Mouse (Mus musculus) adrenal gland (tissue): ENCODE results near the gene Stam.
"Not testable (repeated sequence)": the region's sequence is repeated elsewhere in the genome, so short reads cannot be mapped to it uniquely, and the experiment has no call there.

Experiments
- intact Hi-C: fragments of 180-260 bp; cut with DNase I; formaldehyde crosslinking; loops from one replicate; pipeline ENCODE4 v1.15.1; 2025
- long read RNA-seq, 2 experiments: library from polyadenylated mRNA; unstranded; transcript quantifications; one replicate each; pipeline ENCODE4 v2.0.0; 2020; ENCODE audit warnings: borderline replicate concordance in 1 of 2; ENCODE audit not compliant: insufficient replicate concordance in 1 of 2

Stam gene
- long read RNA-seq, experiment 1, full-length matches to known transcripts = 5 of 8 reads
- long read RNA-seq, experiment 1, partial matches to known transcripts = 0 of 8 reads
- long read RNA-seq, experiment 1, other reads (novel, unspliced or antisense) = 3 of 8 reads
- long read RNA-seq, experiment 2, full-length matches to known transcripts = 5 of 10 reads
- long read RNA-seq, experiment 2, partial matches to known transcripts = 2 of 10 reads
- long read RNA-seq, experiment 2, other reads (novel, unspliced or antisense) = 3 of 10 reads

DNA sequence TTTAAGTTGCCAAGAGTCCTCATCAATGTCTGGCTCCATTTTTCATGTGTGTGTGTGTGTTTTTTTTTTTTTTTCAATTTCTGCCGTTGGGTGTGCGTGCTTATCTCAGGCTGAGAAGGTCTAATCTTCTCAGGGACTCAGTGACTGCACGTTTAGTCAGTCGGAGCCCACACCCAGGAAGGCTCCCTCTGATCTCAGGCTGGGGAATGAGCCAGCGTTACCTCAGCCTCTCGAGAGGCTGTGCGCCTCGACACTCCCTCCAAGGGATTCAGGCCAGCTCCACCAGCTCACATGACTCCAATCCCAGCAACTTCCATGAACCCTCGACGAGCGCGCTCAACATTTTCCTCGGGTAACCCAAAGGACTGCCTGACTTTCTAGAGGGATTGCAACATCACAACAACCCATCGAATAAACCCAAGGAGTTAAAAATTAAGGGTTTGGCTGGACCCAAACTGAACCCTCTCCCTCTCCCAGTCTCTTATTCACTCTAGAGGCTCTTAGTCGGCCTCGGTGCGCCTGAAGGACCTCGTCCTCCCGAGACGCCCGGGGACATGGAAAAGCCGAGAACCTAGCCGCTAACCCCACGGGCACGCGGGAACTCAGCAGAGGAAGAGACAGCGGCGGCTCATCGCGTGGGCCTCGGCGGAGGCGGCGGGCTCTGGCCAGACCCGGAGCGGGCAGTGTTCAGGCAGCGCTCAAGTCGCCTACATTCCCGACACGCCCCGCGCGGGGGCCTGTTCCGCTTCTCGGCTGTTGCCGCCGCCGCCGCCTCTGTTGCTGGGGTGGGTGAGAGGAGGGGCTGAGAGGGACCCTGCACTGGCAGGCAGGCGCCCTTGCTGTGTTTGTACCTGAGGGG, at the start of gene Stam:
Gene Stam, plus strand, starts transcription at position 737 of the 859 bp plus-strand sequence.
- intact Hi-C loops = no loop called here

DNA sequence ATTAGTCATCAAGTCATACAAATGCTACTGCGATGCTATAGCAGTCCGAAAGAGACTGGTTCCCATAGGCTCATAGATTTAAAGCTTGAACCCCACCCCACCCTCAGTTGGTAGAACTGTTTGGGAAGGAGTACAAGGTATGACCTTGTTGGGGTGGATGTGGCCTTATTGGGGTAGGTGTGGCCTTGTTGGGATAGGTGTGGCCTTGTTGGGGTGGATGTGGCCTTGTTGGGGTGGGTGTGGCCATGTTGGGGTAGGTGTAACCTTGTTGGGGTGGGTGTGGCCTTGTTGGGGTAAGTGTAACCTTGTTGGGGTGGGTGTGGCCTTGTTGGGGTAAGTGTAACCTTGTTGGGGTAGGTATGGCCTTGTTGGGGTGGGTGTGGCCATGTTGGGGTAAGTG, 32.6 kb upstream of the Stam start:
- intact Hi-C loops = loop anchor here (10.0 kb wide), 1 partner anchor 104 kb away; no protein-coding TSS in a partner anchor

DNA sequence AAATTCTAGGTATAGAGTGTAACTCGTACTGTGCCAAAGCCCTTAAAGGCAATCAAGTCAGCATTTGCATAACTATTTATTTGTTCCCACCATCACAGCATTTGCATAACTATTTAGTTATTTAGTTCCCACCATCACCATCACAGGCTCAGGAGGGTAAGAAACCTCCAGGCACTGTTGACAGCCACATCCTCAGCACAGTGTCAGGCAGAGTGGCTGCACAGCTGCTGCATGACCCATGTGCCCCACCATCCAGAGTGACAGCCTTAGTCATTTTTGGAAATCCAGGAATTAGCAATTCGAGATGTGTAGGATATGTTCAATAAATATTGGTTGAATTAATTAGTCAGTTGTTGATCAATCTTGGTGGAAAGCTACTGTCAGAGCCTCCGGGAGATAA, 30.9 kb upstream of the Stam start:
- intact Hi-C loops = loop anchor here (10.0 kb wide), 1 partner anchor 102 kb away; no protein-coding TSS in a partner anchor

DNA sequence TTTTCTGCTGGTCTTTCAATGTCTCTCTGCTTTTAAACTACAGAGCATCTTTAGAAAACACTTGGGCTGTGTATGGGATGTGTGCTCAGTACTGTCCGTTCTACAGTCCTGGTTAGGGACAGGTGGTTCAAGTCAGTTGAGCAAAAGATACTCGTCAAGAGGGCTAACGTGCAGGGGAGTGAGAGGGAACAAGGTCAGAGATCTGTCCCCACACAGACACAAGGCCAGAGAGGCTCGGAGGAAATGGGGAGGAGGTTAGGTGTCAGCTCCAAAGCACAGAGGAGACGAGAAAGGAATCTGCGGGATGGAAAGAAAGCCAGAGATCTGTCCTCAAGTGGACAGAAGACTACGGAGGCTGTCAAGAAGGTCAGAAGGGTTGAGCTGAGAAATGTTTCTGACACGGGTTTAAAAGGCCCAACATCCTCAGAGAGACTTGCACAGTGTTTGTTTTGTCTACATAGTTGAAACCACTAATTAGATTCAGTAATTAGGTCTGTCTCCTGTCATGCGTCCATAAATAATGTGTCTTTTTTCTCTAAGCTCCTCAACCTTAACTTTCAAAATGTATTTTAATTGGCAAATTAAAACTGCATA, 30.2 kb upstream of the Stam start:
- intact Hi-C loops = loop anchor here (10.0 kb wide), 1 partner anchor 101 kb away; no protein-coding TSS in a partner anchor

DNA sequence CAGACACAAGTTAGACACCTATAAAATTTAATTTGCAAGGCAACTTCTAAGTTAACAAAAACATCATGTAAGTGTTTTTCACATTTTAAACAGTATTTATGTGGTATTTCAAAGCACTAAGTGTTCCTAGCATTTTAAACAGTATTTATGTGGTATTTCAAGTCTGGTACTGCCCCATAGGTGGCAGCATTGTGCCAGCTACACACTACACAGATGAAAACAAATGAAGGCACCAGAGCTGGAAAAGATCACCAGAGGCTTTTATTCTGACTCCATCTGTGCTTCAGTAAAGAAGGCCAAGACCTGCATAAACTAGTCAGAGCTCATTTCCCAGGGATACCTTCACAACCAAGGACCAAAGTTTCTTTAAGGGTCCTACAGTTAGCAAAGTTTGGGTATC, 25.5 kb upstream of the Stam start:
- intact Hi-C loops = loop anchor here (5.0 to 10.0 kb wide), 3 partner anchors 96 to 654 kb away; no protein-coding TSS in a partner anchor

DNA sequence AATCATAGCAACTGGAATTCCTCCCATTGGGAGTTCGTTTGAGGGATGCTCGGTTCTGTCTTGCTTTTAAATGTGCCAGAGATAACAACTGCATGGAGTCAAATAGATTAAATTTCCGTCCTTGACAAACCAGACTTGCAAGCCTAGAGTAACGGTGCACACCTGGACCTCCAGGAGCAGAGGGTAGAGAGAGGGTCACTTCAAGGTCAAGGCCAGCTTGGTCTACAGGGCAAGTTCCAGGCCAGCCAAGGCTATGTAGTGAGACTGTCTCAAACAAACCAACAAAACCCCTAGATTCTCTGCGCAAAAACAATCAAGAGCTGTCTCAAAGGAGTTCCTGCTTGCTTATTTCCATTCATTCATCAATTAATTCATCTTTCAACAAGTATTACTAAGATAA, 25.1 kb upstream of the Stam start:
- intact Hi-C loops = loop anchor here (5.0 to 10.0 kb wide), 3 partner anchors 96 to 653 kb away; no protein-coding TSS in a partner anchor

DNA sequence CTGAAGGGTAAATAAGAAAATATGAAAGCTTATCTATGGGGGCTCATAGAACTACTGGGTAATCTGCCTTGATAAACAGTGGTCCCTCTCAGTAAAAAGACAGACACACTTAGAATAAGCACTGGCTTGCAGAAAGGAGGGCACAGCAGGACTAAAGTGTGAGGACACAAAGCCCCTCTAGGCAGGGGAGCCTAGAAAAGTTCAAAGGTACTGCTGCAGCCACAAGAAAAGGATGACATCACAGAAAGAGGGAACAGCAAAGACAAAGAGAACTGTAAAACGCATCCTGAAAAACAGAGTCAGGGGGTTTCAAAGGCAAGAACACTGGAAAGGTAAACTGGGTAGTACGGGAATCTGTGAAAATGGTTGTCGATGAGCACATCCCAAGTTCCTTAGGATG, 20.3 kb upstream of the Stam start:
- intact Hi-C loops = no loop called here

DNA sequence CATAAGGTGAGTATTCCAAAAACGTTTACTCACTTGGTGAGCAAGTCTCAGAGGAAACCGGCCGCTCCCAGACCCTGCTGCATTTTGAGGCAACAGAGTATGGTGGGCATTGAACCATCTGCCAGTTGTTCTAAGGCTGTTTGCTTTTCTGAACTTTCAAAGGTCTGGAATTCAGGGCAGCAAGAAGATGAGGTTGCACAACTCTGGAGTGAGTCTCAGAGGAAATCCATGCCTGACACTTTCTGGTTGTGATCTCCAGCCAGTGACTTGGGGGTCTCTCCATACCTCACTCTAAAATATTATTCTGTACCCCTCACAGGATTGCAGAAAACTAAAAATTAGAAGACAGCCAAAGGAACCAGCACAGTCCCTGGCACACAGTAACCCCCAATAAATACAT, 19.7 kb upstream of the Stam start:
- intact Hi-C loops = no loop called here

DNA sequence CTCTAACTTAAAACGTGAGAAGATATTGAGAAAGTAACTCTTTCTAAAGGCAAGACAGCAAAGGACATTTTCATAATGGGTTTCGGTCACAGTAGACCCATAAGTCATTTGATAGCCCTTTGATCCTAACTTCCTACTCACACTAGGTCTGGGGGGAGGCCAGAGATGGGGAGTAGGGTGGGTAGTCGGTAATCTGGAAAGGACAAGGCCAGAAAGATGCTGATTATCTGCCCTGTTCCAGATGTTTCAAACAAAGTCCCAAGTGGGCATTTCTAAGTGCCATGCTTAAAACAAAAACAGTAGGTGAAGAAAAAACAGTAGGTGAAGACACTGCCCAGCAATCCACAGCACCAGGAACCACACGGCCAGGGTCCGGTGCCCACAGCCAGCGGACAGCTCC, 19.2 kb upstream of the Stam start:
- intact Hi-C loops = no loop called here

DNA sequence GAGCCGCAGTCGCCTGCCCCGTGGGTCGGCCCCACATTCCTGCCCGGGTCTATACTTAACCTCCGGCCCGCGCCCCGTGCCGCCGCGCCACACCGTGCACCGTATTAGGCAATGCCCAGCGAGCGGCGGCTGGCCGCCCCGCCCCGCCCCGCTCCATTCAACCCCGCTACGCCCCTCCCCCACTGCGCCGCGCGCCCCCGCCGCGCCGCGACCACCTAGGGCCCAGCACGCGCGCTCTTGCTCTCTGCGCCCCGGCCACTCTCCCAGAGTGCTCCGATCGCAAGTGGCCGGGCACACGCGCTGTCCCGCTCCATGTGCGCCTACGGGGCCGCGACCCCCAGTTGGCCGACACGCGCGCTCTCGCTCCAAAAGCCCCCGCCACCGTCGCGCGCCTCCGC, 18.7 kb upstream of the Stam start:
- intact Hi-C loops = no loop called here

DNA sequence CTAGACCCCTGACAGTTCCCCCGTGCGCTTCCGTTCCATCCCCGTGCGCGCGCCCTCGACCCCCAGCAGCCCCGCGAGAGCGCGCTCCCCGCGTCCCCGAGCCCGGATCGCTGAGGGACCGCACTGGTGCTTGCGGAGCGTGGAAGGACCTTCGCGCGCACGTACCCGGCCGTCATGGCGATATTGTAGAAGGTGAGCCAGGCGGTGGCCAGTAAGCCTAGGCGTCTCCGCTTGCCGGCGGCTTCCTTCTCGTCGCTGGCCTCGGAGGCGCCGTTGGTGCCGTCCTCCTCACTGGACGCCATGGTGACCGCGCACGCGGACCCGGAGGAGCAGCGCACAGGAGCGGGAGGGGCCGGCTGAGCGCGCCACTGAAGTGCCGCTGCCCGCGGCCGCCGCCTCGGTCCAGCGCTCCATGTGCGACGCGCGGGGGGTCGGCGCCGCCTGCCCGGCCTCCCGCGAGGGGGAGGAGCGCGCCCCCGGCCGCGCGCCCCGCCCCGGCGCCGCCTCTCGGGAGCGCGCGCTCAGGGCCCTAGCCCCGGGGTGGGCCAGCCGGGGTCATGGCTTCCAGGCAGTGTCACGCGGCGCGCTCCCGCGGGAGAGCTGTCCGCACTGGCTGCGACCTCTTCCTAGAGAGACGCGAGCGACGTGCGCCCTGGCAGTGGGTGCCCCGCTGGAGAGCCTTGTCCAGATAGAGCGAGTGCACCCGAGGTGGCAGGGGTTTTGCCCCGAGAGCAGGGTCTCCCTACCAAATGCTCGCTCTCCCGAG, 18.1 kb upstream of the Stam start, which contains the start of gene Hacd1:
Gene Hacd1, minus strand, starts transcription at position 570 of the 766 bp plus-strand sequence.
- intact Hi-C loops = no loop called here

DNA sequence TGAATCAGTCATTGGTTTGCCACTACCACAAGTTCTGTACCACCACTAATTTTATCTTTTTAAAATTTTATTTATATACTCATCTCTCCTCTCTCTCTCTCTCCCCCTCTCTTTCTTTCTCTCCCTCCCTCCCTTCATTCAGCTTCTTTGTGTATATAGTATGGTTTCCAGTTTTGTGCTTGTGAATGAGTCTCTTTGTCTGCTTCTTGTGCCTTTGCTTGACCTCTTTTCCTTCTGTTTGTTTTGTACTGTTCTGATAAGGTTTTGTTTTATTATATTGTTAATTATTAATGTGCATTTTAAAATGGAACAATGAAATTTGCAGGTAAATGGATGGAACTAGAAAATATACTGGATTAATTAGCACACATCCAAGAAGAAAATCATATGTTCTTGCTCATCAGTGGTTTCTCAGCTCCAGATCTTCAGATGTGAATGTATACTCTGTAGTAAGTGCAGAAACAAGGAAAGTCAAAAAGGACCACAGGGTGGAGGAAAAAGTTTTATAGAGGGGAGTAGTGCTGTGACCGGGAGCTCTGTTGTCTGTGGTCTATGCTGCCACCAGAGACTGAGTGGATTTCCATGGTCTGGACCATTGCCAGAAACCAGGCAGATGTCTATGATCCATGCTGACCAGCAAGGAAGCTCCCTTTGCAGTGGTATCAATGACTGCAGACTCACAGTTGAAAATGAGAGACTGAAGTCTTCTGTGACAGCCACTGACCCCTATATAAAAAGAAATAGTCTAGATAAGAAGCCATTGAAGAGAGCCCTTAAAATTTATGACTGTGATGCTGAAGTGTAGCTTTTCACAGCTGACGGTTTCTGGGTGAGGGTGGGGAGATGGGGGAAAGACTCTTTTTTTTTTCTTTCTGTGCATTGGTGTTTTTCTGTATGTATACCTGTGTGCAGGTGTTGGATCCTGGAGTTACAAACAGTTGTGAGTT, 7.9 kb upstream of the Stam start:
- intact Hi-C loops = no loop called here

DNA sequence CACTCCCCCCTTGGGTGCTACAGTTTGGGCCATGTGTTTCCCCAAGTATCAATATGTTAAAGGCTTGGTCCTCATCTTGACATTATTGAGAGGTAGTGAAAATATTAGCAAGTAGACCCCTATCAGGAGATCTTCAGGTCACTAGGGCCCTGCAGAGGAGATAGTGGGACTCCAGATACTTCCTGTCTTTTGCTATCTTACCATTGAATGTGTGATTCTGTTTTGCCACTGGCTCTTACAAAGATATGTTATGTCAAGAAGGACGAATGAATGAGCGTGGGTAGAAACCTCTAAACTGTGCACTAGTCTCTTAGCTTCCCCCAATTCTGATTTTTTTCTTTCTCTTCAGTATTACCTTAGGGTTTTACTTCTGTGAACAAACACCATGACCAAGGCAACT, 4.9 kb upstream of the Stam start:
- intact Hi-C loops = no loop called here

DNA sequence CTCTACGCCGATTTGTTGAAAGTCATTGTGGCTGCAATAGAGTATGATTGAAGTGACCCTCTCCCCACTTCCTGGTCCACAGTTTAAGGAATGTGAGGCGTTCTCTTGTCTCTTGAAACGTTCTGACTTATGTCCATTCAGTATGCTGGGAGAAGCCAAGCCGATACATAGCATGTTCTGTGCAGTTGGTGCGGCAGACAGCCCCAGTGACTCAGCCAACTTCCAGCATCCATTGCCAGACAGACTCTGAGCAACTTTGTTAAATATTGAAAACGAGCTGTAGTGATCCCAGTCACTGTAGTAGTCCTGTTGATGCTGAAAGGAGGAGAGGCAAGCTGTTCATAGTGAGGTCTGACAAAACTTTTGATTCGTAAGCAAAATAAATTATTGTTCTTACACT, 3.4 kb upstream of the Stam start:
- intact Hi-C loops = no loop called here

DNA sequence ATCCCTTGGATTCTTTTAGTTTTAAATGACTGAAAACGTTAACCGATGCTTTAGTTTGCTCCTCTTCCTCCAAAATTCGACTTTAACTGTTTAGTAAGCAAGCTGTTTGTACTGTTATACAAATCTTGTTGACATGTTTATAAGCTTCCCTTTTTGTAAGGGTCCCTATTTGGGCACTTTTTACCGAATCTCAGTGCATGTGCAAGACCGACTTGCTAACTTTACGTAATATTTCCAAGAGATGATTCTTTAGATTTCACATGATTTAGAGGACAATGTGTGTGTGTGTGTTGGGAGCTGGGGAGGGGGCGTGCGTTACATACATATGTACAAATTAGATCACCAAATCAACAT, 913 bp upstream of the Stam start:
- intact Hi-C loops = no loop called here

DNA sequence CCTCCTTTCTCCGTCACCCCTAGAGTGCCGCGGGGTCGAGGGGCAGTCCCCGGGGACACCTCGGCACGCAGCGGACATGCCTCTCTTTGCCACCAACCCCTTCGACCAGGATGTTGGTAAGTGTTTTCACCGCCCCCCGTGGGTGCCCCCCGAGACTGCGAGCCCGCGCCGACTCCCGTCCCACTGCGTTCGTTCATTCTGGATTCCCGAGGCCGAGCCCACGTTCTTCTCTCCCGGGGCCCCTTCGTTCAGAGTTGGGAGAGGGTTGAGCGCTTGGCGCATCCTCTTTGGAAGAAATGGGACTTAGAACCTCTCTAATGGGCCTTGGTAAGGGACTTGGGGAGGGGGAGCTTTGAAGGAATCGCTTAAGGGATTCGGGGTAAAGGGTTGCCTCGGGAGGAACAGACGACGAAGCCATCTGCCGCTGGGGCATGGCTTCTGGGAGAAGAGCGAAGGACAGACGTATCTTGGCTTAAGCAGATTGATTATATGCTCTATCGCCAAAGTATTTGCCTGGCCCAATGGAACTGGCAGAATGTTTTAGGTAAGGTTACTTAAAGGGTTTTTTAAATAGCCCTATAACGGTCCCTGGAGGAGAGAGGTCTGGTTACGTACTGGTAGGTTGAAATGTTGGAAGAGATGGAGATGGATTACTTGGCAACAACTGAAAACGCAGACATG, 463 bp downstream of the Stam start:
- intact Hi-C loops = no loop called here

DNA sequence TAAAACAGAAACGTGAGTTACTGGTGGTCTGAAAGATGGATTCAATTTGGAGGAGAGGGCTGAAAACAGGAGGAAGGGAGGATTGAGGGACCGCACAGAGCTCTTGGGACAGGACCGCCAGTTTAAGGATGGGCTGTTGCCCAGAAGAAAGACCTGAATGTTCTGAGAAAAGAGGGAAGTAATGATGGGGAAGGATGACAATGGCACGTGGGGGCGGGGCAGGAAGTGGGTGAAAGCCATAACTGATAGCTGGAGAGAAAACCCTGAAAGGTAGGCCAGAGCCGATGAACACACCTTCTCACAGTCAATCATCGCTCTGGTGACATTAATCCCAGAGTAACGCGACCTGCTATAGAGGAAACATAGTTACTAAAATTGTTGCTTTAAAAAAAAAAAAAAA, 4.6 kb downstream of the Stam start:
- intact Hi-C loops = not testable (repeated sequence)

DNA sequence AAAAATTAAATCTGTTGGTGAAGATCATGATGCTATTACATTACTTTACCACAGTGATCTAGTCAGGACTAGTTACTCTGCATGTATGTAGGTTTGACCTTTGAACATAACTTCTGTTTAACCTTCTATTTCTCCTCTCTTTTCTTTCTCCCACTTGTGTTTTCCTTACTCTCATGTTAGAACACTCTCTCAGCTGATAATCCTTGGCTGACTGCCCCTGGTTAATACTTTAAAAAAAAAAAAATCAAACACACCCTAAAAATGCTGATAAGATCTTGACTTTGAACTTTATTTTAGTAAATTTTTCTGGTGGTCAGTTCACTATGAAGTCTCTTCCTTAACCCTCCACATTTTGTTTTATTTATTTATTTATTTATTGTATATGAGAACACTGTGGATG, 26.6 kb downstream of the Stam start:
- intact Hi-C loops = no loop called here

DNA sequence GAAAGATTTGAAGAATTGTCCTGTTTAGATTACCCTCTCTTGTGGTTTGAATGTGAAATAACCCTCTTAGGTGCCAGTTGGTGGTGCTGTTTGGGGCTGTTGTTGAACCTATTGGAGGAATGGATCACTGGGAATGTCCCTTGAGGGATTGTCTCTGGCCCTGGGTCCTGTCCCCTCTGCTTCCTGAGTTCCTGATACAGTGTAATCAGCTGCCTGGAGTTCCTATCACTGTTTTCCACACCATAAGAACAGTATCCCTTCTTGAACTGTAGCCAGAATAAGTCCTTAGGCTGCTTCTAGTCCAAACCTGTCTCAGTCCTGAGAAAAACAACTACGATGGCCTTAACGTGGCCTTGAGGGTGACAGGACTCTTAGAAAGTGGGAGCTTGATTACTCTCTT, 28.7 kb downstream of the Stam start:
- intact Hi-C loops = no loop called here

DNA sequence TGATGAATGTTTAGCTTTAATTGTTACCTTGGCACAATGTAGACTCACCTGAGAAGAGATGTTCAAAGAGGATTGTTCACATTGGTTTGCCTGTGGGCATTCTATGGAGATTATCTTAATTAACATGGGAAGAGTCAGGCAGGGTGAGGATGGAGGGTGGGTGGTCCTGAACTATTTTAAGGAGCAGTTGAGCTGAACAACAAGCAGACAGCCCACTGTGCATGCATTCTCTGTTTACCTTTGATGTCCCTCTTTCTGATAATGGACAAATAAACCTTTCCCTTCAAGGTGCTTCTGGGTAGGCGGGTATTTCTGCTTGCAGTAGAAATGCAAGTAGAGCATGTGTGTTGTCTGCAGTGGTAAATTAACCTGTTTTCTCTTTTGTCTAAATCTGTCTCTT, 30.0 kb downstream of the Stam start:
- intact Hi-C loops = no loop called here
